Comparison of ENCODE assay signal across 15 mouse cellular contexts in the genomic region with DNA sequence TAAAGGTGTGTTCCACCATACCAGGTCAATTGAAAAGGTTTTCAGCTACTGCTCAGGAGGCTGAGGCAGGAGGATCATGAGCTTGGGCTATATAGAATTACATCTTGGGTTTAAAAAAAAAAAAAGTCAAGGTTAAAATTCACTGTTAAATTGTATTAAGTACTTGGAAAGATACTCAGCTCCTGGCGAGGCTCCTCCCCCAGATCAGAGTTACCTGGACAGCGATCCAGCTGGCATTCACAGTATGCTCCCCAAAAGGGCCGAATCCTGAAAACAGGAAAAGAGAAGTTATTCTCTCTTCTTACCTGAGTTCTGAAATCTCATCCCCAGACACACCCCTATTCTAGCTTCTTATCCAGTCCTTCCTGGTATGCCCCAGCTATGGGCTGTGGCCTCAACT. TPM values are rescaled to one million over a fixed set of nuclear protein-coding genes. Genes with fewer than 3 reads are reported as not detected.
DNase-seq lines count a peak whose midpoint lies in the region; ATAC-seq lines count a peak whose summit lies in the region.
"Had no signal": no experiment of that assay in that cellular context is flagged by ENCODE, and none has a peak within 500 bp of the region (broad histone marks: within the 10 kb centered on the region; RNA-seq: fewer than 3 reads in every experiment).

No protein-coding gene starts in this region.

- H3K9me3 ChIP-seq in embryonic facial prominence, embryonic 14.5 days (ENCODE audit: control insufficient read depth, low read length) = no peaks in the 10 kb centered on the region
- no peaks in the 10 kb centered on the region for H3K9me3 ChIP-seq in hindbrain, embryonic 13.5 days
- H3K9me3 ChIP-seq in midbrain, embryonic 15.5 days = no peaks in the 10 kb centered on the region
- H3K9me3 ChIP-seq: liver, embryonic 15.5 days had no signal

- H3K4me1 ChIP-seq in embryonic facial prominence, embryonic 14.5 days (ENCODE audit: control insufficient read depth, insufficient read depth, low read length) = peaks cover 6% of the 10 kb centered on the region; the same call in 1 of the 2 replicates
- H3K4me1 ChIP-seq in hindbrain, embryonic 13.5 days (replicated peaks) = peaks cover 66% of the 10 kb centered on the region
- peaks cover 25% of the 10 kb centered on the region for H3K4me1 ChIP-seq in midbrain, embryonic 15.5 days

- no peak overlapping the region for H3K27ac ChIP-seq in embryonic facial prominence, embryonic 14.5 days (replicated peaks; ENCODE audit: low read depth, low read length)
- H3K27ac ChIP-seq in hindbrain, embryonic 13.5 days = peak overlapping the region; percentile 91
- peak overlapping the region; percentile 77 for H3K27ac ChIP-seq in midbrain, embryonic 15.5 days
- H3K27ac ChIP-seq: left cerebral cortex, adult 2 months; liver, embryonic 15.5 days had no signal

- H3K4me3 ChIP-seq in embryonic facial prominence, embryonic 14.5 days (ENCODE audit: low read depth, low read length) = no peak overlapping the region
- H3K4me3 ChIP-seq in hindbrain, embryonic 13.5 days = no peak overlapping the region
- no peak overlapping the region for H3K4me3 ChIP-seq in midbrain, embryonic 15.5 days
- H3K4me3 ChIP-seq: left cerebral cortex, adult 2 months; liver, embryonic 15.5 days had no signal

- peak overlapping the region; percentile 10; the same call in 1 of the 2 replicates for H3K9ac ChIP-seq in embryonic facial prominence, embryonic 14.5 days (ENCODE audit: low read depth, low read length)
- H3K9ac ChIP-seq in hindbrain, embryonic 13.5 days = peak overlapping the region; percentile 90
- H3K9ac ChIP-seq in midbrain, embryonic 15.5 days = no peak overlapping the region
- H3K9ac ChIP-seq: liver, embryonic 15.5 days had no signal

- H3K4me2 ChIP-seq in embryonic facial prominence, embryonic 14.5 days (ENCODE audit: low read depth, low read length) = no peak overlapping the region
- H3K4me2 ChIP-seq in hindbrain, embryonic 13.5 days = peak overlapping the region; percentile 67
- peak overlapping the region; percentile 94; the same call in 1 of the 2 replicates for H3K4me2 ChIP-seq in midbrain, embryonic 15.5 days

- 97% methylated on average over 3 of the region's 3 CpGs for WGBS in embryonic facial prominence, embryonic 14.5 days
- 91% methylated on average over 3 of the region's 3 CpGs for WGBS in hindbrain, embryonic 13.5 days
- 98% methylated on average over 3 of the region's 3 CpGs for WGBS in midbrain, embryonic 15.5 days

- ATAC-seq in embryonic facial prominence, embryonic 14.5 days (ENCODE audit: low read depth) = no peak
- no peak for ATAC-seq in hindbrain, embryonic 13.5 days (ENCODE audit: low FRiP score)
- no peak for ATAC-seq in midbrain, embryonic 15.5 days (replicated peaks)
- ATAC-seq in inflammation-experienced regulatory T-cells, adult 6 months = no peak
- ATAC-seq: activated CD4-positive, CD25-positive, alpha-beta regulatory T cell, adult 4 months had no signal

- peaks cover 40% of the 10 kb centered on the region for H3K36me3 ChIP-seq in embryonic facial prominence, embryonic 14.5 days (ENCODE audit: control insufficient read depth, insufficient read depth, low read length)
- H3K36me3 ChIP-seq in hindbrain, embryonic 13.5 days = peaks cover 23% of the 10 kb centered on the region
- no peaks in the 10 kb centered on the region for H3K36me3 ChIP-seq in midbrain, embryonic 15.5 days (replicated peaks)

- DNase-seq in kidney, postnatal 25 days = peak; percentile 47 to 57
- no peak for DNase-seq in kidney, postnatal 4 days
- DNase-seq in embryonic facial prominence, embryonic 14.5 days (ENCODE audit: low spot score) = no peak
- DNase-seq in retina, postnatal 1 day = no peak
- no peak for DNase-seq in urinary bladder, postnatal 25 days (ENCODE audit: low spot score)
- DNase-seq: cerebellum, adult 9-10 months; kidney, adult 18-20 months; right cerebral cortex, postnatal 25 days; thymus, postnatal 25 days had no signal

- H3K27me3 ChIP-seq in embryonic facial prominence, embryonic 14.5 days (replicated peaks; ENCODE audit: control insufficient read depth, insufficient read depth, low read length) = no peaks in the 10 kb centered on the region
- H3K27me3 ChIP-seq in hindbrain, embryonic 13.5 days = no peaks in the 10 kb centered on the region
- H3K27me3 ChIP-seq in midbrain, embryonic 15.5 days (replicated peaks) = no peaks in the 10 kb centered on the region
- H3K27me3 ChIP-seq: liver, embryonic 15.5 days had no signal

RNA-seq across cellular contexts. Expression of a gene that starts 3.0 kb away (rescaled TPM):
- 59.8 and 62.7 TPM in 2 replicates for polyA plus RNA-seq in embryonic facial prominence, embryonic 14.5 days (2014; fragmentation: Nextera tagmentation; extraction: Ambion mirVana)
- 103 and 105 TPM in 2 replicates for polyA plus RNA-seq in hindbrain, embryonic 13.5 days (2015; fragmentation: Nextera tagmentation; extraction: Ambion mirVana)
- polyA plus RNA-seq in midbrain, embryonic 15.5 days (2015; fragmentation: Nextera tagmentation; extraction: Ambion mirVana) = 70.1 and 74.5 TPM in 2 replicates
- 1 to 10 TPM; 3.8 to 6.4 (median 4.8) TPM for polyA plus RNA-seq in inflammation-experienced regulatory T-cells, adult 6 months (2017; shearing (Covaris generic))

RNA-seq across cellular contexts. Expression of a gene that starts 15.8 kb away (rescaled TPM):
- 199 and 223 TPM in 2 replicates for polyA plus RNA-seq in embryonic facial prominence, embryonic 14.5 days (2014; fragmentation: Nextera tagmentation; extraction: Ambion mirVana)
- polyA plus RNA-seq in hindbrain, embryonic 13.5 days (2015; fragmentation: Nextera tagmentation; extraction: Ambion mirVana) = 191 and 193 TPM in 2 replicates
- 175 and 193 TPM in 2 replicates for polyA plus RNA-seq in midbrain, embryonic 15.5 days (2015; fragmentation: Nextera tagmentation; extraction: Ambion mirVana)
- polyA plus RNA-seq in inflammation-experienced regulatory T-cells, adult 6 months (2017; shearing (Covaris generic)) = 100 to 1,000 TPM in 1 of 3 experiments, 10 to 100 TPM in 2; 79.0 to 128 (median 97.8) TPM

RNA-seq across cellular contexts. Expression of a gene that starts 25.0 kb away (rescaled TPM):
- 0.28 and 0.29 TPM in 2 replicates for polyA plus RNA-seq in embryonic facial prominence, embryonic 14.5 days (2014; fragmentation: Nextera tagmentation; extraction: Ambion mirVana)
- polyA plus RNA-seq in hindbrain, embryonic 13.5 days (2015; fragmentation: Nextera tagmentation; extraction: Ambion mirVana) = 0.12 and 0.14 TPM in 2 replicates
- 0.13 and 0.19 TPM in 2 replicates for polyA plus RNA-seq in midbrain, embryonic 15.5 days (2015; fragmentation: Nextera tagmentation; extraction: Ambion mirVana)
- polyA plus RNA-seq in inflammation-experienced regulatory T-cells, adult 6 months (2017; shearing (Covaris generic)) = not detected
- polyA plus RNA-seq: activated CD4-positive, CD25-positive, alpha-beta regulatory T cell, adult 4 months had no signal

RNA-seq across cellular contexts. Expression of a gene that starts 41.3 kb away (rescaled TPM):
- 1.8 and 2.3 TPM in 2 replicates for polyA plus RNA-seq in embryonic facial prominence, embryonic 14.5 days (2014; fragmentation: Nextera tagmentation; extraction: Ambion mirVana)
- polyA plus RNA-seq in hindbrain, embryonic 13.5 days (2015; fragmentation: Nextera tagmentation; extraction: Ambion mirVana) = 1.5 and 1.9 TPM in 2 replicates
- 1.2 and 1.6 TPM in 2 replicates for polyA plus RNA-seq in midbrain, embryonic 15.5 days (2015; fragmentation: Nextera tagmentation; extraction: Ambion mirVana)
- 1 to 10 TPM in 1 of 3 experiments, under 1 TPM in 2; 0.47 to 3.8 (median 0.71) TPM for polyA plus RNA-seq in inflammation-experienced regulatory T-cells, adult 6 months (2017; shearing (Covaris generic))

RNA-seq across cellular contexts. Expression of a gene that starts 41.5 kb away (rescaled TPM):
- polyA plus RNA-seq in embryonic facial prominence, embryonic 14.5 days (2014; fragmentation: Nextera tagmentation; extraction: Ambion mirVana) = 103 and 121 TPM in 2 replicates
- 79.2 and 94.3 TPM in 2 replicates for polyA plus RNA-seq in hindbrain, embryonic 13.5 days (2015; fragmentation: Nextera tagmentation; extraction: Ambion mirVana)
- polyA plus RNA-seq in midbrain, embryonic 15.5 days (2015; fragmentation: Nextera tagmentation; extraction: Ambion mirVana) = 83.0 and 94.4 TPM in 2 replicates
- polyA plus RNA-seq in inflammation-experienced regulatory T-cells, adult 6 months (2017; shearing (Covaris generic)) = 10 to 100 TPM; 13.9 to 23.2 (median 16.6) TPM

Comparison
In these comparisons a context has a peak if more than half of its experiments do, and no peak if none do; other contexts are left out.
1. DNase-seq: peak in kidney, postnatal 25 days (2 of 2); none in kidney, postnatal 4 days (0 of 2), embryonic facial prominence, embryonic 14.5 days (single experiment), retina, postnatal 1 day (single experiment) and urinary bladder, postnatal 25 days (single experiment).